Mouse (Mus musculus) retina, adult 2 months (tissue): ENCODE results near the gene Pappa.

Source experiments
- DNase-seq: peaks from one replicate; pipeline ENCODE4 v3.0.0-alpha.2; 2012; ENCODE audit warnings: low read depth, low spot score

Gene Pappa

DNA sequence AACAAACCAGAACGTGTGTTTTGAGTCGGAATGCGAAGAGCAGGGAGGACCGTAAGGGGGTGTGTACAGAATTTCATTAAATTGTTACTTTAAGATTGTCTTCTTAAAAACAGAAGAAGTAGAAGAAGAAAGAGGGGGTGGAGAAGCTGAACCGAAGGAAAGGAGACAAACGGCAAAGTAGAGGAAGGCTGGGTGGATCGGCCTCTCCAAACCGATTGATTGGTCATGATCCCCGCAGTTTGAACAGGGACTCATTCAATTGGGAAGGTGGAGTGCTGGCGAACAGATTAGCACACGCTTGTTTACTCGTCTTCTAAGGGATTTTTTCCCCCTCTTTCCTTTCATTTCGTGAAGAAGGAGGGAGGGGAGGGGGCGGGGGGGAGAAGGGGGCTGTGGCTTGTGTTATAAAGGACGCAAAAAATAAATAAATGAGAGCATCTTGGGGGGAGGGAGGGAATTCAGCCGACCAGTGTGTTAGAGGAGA is at the start of gene Pappa:
TSS of gene Pappa (plus strand) at position 434 of the 484 bp plus-strand sequence.
- DNase-seq: no peak

GRCm38 (mm10) chr4:65077906-65078615 is 45.9 kb upstream of the Pappa start:
- DNase-seq: no peak

DNA sequence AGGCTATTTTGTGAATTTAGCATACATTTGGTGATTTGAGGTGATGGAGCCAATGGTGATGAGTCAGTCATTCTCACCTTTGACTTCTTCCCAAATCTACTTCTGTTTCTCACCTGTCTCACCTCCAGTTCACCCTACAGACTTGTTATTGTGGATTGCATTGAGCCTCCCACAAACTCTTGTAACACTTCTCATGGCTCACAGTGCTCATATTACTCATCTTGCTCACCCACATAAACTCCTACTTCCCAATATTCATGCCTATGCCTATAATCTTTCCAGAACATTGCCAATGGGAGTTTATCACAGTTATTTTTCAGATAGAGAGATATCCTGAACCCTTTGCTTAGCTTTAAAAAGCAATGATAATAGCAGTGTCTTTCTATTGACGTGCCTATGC is 37.1 kb upstream of the Pappa start:
- no peak for DNase-seq

GRCm38 (mm10) chr4:65087592-65087991 is 36.4 kb upstream of the Pappa start:
- no peak for DNase-seq

DNA sequence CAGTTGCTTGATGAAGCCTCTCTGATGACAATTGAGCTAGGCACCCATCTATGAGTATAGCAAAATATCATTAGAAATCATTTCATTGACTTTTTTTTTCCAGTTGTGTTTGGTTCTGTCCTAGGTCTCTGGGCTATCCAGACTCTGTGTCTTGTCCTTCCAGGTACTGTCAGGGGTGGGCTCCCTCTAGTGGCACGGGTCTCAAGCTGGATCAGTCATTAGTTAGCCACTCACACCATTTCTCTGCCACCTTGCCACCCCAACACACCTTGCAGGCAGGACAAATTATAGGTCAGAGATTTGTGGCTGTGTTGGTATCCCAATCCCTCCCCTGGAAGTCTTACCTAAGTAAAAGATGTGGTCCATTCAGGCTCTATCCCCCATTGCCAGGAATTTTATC is 31.8 kb upstream of the Pappa start:
- DNase-seq: no peak

DNA sequence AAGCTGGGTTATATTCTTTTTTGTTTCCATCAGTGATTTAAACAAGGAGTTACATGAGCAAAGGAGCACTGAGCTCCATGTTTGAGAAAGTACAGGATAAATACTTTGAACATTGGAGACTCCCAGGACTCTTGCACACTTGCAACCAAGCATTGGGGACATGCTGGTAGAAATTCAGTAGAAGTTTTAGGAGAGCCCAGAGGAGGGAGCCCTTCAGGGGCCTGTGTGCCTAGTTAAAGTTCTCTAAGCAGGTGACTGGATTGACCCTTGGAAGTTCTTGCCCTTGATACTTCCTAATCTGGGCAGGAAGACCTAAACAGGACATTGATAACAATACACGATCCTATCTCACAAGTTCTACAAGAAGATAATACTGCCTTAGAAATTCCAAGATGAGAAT is 3.6 kb upstream of the Pappa start:
- DNase-seq: no peak

DNA sequence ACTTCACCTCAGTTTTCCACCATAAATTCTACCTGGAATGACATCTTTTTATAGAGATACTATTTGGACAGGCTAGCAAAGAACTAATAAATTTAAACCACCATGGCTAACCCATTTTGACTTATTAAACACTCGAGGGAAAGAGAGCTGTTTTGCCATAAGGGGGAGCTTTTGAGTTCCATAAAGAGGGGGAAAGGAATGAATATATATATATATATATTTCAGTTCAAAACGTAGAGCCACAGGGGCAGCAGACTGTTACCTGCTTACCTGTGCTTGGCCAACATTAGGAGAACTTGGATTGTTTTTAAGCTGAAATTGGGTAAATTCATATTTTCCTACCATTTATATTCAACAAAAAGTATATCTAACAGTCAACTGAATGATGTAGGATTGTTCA is 1.1 kb upstream of the Pappa start:
- no peak for DNase-seq

GRCm38 (mm10) chr4:65124369-65125151 is 586 bp downstream of the Pappa start:
- no peak for DNase-seq

GRCm38 (mm10) chr4:65125341-65126332 is 1.7 kb downstream of the Pappa start:
- no peak for DNase-seq

- no peak for DNase-seq
Observed at GRCm38 (mm10) chr4:65126451-65127290, 2.7 kb downstream of the Pappa start.

- DNase-seq: no peak
Observed at GRCm38 (mm10) chr4:65127291-65127590, 3.3 kb downstream of the Pappa start.

GRCm38 (mm10) chr4:65132657-65133056 is 8.7 kb downstream of the Pappa start:
- DNase-seq: no peak

DNA sequence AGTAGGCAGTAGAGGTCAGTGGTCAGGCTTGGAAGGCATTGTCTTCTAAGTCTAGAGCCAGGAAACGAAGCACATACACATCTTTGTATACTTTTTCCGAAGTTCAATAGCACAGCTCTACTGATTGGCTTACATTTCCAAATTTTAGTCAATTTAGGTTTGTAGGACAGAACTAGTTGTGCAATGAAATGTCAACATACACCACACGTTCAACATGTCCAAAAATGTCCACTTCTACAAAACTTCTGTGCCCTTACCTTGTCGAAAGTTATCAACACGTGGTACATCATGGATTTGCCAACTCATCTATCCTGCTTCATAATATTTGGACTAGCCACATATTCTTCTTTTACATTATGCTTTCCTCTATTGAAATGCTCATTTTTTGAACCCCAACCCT is 10.4 kb downstream of the Pappa start:
- DNase-seq: no peak

GRCm38 (mm10) chr4:65135109-65135508 is 11.1 kb downstream of the Pappa start:
- DNase-seq: no peak

GRCm38 (mm10) chr4:65136541-65136940 is 12.6 kb downstream of the Pappa start:
- DNase-seq: no peak

DNA sequence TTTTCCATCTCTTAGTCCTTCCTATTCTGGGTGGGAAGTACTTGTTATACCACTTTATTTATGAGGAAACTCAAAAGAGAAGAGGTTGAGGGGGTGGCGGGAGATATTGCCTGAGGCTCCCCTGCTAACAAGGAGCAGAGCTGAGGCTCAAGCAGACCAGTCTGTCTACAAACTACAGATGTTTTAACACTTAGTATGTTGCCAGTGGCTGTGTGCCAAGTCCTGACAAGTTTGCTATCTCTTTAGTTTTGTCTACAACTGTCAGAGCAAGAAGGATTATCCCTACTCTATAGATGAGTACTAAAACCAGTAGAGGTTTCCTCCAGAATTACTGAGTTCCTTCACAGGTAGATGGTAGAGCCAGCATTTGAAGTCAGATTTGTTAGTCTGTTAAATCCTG is 23.0 kb downstream of the Pappa start:
- no peak for DNase-seq

- no peak for DNase-seq
Observed at GRCm38 (mm10) chr4:65153601-65154000, 29.6 kb downstream of the Pappa start.

DNA sequence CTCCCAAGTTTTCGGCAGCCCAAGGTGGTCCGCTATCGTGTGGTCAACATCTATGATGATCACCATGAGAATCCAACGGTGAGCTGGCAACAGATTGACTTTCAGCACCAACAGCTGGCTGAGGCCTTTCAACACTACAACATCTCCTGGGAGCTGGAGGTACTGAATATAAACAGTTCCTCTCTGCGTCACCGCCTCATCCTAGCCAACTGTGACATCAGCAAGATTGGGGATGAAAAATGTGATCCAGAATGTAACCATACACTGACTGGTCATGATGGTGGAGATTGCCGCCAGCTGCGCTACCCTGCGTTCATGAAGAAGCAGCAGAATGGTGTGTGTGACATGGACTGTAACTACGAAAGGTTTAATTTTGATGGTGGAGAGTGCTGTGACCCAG is 32.3 kb downstream of the Pappa start:
- no peak for DNase-seq

DNA sequence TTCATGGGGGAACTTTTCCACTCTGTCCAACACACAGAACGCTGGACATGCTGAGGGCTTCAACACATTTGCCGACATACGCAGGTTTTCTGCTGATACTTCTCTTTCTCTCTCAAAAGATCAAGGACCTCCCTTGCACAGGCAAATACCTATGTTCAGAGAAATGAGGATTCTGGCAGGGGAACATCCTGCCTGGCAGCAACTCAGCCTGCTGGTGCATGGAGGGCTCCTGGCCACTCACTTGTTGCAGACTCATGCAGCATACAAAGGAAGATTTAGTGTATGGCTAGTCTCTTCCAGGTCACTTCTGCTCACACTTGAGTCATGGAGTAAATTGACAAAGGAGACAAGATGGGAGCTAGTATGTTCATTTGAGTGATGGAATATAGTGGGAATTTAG is 34.7 kb downstream of the Pappa start:
- DNase-seq: no peak

DNA sequence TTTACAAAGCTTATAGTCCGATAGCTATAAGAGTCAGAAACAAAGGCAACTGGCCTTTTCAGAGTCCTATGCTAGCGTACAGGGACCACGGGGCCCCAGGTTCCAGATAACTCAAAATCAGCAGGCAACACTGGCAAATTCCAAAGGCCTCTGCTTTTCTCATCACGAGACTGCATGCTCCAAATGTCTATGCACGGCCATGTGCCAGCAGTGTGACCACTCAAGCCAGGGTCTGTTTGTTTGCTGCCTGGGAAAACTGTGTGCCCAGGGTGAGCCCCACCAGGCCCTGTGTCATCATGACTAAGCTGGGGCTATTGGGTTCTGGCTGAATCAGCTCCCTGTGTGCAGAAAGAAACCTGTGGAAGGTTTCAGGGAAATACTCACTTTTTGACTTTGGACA is 35.5 kb downstream of the Pappa start:
- no peak for DNase-seq

GRCm38 (mm10) chr4:65163698-65164097 is 39.7 kb downstream of the Pappa start:
- no peak for DNase-seq
